ENCODE assay signal across 11 mouse cellular contexts in the genomic region with DNA sequence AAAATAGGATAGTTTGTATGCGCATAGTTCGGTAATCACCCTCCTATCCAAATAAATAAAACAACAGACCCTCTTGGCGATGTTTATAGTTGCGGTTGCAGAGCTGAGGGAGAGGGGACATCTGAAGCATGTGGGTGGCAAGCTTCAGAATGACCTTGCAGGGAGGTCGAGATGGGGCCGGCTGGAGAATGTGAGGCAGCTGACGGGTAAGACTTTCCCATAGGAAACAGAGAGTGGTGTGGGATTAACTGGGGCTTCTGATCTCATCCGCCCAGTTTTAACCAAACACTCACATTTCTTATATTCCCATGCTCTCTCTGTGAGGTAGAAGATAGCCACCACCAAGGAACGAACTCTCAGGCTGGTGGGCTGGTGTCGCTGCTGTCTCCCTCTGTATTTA.
DNase-seq lines count a peak whose midpoint lies in the region; ATAC-seq lines count a peak whose summit lies in the region.
"Had no signal": no experiment of that assay in that cellular context is flagged by ENCODE, and none has a peak within 500 bp of the region (broad histone marks: within the 10 kb centered on the region; RNA-seq: fewer than 3 reads in every experiment).

No protein-coding gene starts in this region.

- no peaks in the 10 kb centered on the region for H3K27me3 ChIP-seq in heart, embryonic 16.5 days (ENCODE audit: control insufficient read depth, insufficient read depth, low read length)
- no peaks in the 10 kb centered on the region for H3K27me3 ChIP-seq in embryonic facial prominence, embryonic 11.5 days (ENCODE audit: control insufficient read depth, insufficient read depth, low read length)
- no peaks in the 10 kb centered on the region for H3K27me3 ChIP-seq in midbrain, embryonic 11.5 days (ENCODE audit: control insufficient read depth, insufficient read depth, low read length)

- 7% methylated on average over 10 of the region's 10 CpGs for WGBS in heart, embryonic 16.5 days
- 14% methylated on average over 10 of the region's 10 CpGs for WGBS in embryonic facial prominence, embryonic 11.5 days
- WGBS in midbrain, embryonic 11.5 days: 17% methylated on average over 10 of the region's 10 CpGs

- H3K36me3 ChIP-seq in heart, embryonic 16.5 days (ENCODE audit: control insufficient read depth, insufficient read depth): no peaks in the 10 kb centered on the region
- no peaks in the 10 kb centered on the region for H3K36me3 ChIP-seq in embryonic facial prominence, embryonic 11.5 days (replicated peaks; ENCODE audit: control insufficient read depth, insufficient read depth, low read depth, low read length)
- no peaks in the 10 kb centered on the region for H3K36me3 ChIP-seq in midbrain, embryonic 11.5 days (ENCODE audit: control insufficient read depth, insufficient read depth, low read length)
- H3K36me3 ChIP-seq: G1E had no signal

- DNase-seq in heart, postnatal 25 days (ENCODE audit: low spot score): no peak
- DNase-seq in ES-CJ7 (ENCODE audit: low read depth, low spot score): peak; percentile 67
- DNase-seq in embryonic facial prominence, embryonic 11.5 days (ENCODE audit: low spot score): peak; percentile 58
- no peak for DNase-seq in midbrain, embryonic 11.5 days (ENCODE audit: low spot score, missing footprints)
- no peak for DNase-seq in cerebellum, adult 9-10 months
- no peak for DNase-seq in T-cell, adult 2 months (ENCODE audit: low spot score)
- no peak for DNase-seq in ovary, postnatal 14 days (ENCODE audit: low spot score)
- DNase-seq: gastrocnemius, postnatal 36 days had no signal

- no peak overlapping the region for H3K9ac ChIP-seq in heart, embryonic 16.5 days (ENCODE audit: low read length)
- no peak overlapping the region for H3K9ac ChIP-seq in embryonic facial prominence, embryonic 11.5 days (replicated peaks; ENCODE audit: low read length)
- H3K9ac ChIP-seq in midbrain, embryonic 11.5 days (ENCODE audit: low read length): peak overlapping the region; percentile 18; the same call in 1 of the 2 replicates
- H3K9ac ChIP-seq: liver, embryonic 14.5 days had no signal

- peaks cover 6% of the 10 kb centered on the region; the same call in 1 of the 2 replicates for H3K4me1 ChIP-seq in heart, embryonic 16.5 days (ENCODE audit: control insufficient read depth, insufficient read depth, low read length)
- H3K4me1 ChIP-seq in embryonic facial prominence, embryonic 11.5 days (ENCODE audit: control insufficient read depth, insufficient read depth, low read length): peaks cover 2% of the 10 kb centered on the region; the same call in 1 of the 2 replicates
- peaks cover 15% of the 10 kb centered on the region for H3K4me1 ChIP-seq in midbrain, embryonic 11.5 days (ENCODE audit: control insufficient read depth, insufficient read depth, low read length)

- peak overlapping the region; percentile 37; the same call in 1 of the 2 replicates for H3K4me2 ChIP-seq in heart, embryonic 16.5 days (ENCODE audit: low read depth, low read length)
- H3K4me2 ChIP-seq in embryonic facial prominence, embryonic 11.5 days (ENCODE audit: low read depth, low read length): no peak overlapping the region
- H3K4me2 ChIP-seq in midbrain, embryonic 11.5 days: peak overlapping the region; percentile 1; the same call in 1 of the 2 replicates

- no peak overlapping the region for H3K27ac ChIP-seq in heart, embryonic 16.5 days (ENCODE audit: low read length)
- no peak overlapping the region for H3K27ac ChIP-seq in embryonic facial prominence, embryonic 11.5 days (replicated peaks; ENCODE audit: low read depth, low read length)
- H3K27ac ChIP-seq in midbrain, embryonic 11.5 days (ENCODE audit: low read depth, low read length): peak overlapping the region; percentile 15; the same call in 1 of the 2 replicates
- H3K27ac ChIP-seq: liver, embryonic 14.5 days had no signal

- no peak overlapping the region for H3K4me3 ChIP-seq in heart, embryonic 16.5 days (ENCODE audit: low read length)
- no peak overlapping the region for H3K4me3 ChIP-seq in embryonic facial prominence, embryonic 11.5 days (ENCODE audit: low read depth, low read length)
- no peak overlapping the region for H3K4me3 ChIP-seq in midbrain, embryonic 11.5 days (ENCODE audit: low read depth, low read length)

- intact Hi-C loops in heart, postnatal 25 days (cut with DNase I): no loop called here

- H3K9me3 ChIP-seq in heart, embryonic 16.5 days (replicated peaks; ENCODE audit: control insufficient read depth, low read length): no peaks in the 10 kb centered on the region
- no peaks in the 10 kb centered on the region for H3K9me3 ChIP-seq in embryonic facial prominence, embryonic 11.5 days (replicated peaks; ENCODE audit: control insufficient read depth, low read length)
- no peaks in the 10 kb centered on the region for H3K9me3 ChIP-seq in midbrain, embryonic 11.5 days (ENCODE audit: control insufficient read depth, low read length)

- ATAC-seq in heart, embryonic 16.5 days (replicated peaks; ENCODE audit: extremely low read depth, insufficient read depth, low FRiP score): no peak
- ATAC-seq in embryonic facial prominence, embryonic 11.5 days (replicated peaks; ENCODE audit: insufficient number of reproducible peaks, low FRiP score, low TSS enrichment, low read depth): no peak
- ATAC-seq in midbrain, embryonic 11.5 days (ENCODE audit: low FRiP score): peak; percentile 70

Comparison
In these comparisons a context has a peak if more than half of its experiments do, and no peak if none do; other contexts are left out.
1. DNase-seq: peak in ES-CJ7 (single experiment) and embryonic facial prominence, embryonic 11.5 days (single experiment); none in heart, postnatal 25 days (single experiment), midbrain, embryonic 11.5 days (single experiment), cerebellum, adult 9-10 months (single experiment), T-cell, adult 2 months (single experiment) and ovary, postnatal 14 days (single experiment).